Mouse (Mus musculus): ENCODE data around the gene Pdxdc1. TPM values are rescaled to one million over a fixed set of nuclear protein-coding genes. Genes with fewer than 3 reads are reported as not detected.
"Not testable (repeated sequence)": the region's sequence is repeated elsewhere in the genome, so short reads cannot be mapped to it uniquely, and the experiment has no call there.

The Pdxdc1 gene
- polyA plus RNA-seq, 1 experiment: 77.2 TPM

GRCm38 (mm10) chr16:13808410-13808809 lies 94.5 kb downstream of the Pdxdc1 start:
- Histone ChIP-seq H3K27me3 (ENCODE audit: control insufficient read depth, insufficient read depth, low read length) (no peaks in the 10 kb centered on the region), H3K27ac (ENCODE audit: control insufficient read depth, insufficient read depth, low read length) (no peak overlapping the region), H3K4me3 (ENCODE audit: control insufficient read depth, insufficient read depth, low read length) (no peak overlapping the region), H3K4me1 (replicated peaks; ENCODE audit: control insufficient read depth, insufficient read depth, low read length) (no peaks in the 10 kb centered on the region), H3K36me3 (ENCODE audit: control insufficient read depth, insufficient read depth, low read length) (peaks cover 79% of the 10 kb centered on the region)
- no peak for DNase-seq
- 100% methylated on average over 7 of the region's 7 CpGs for WGBS
- TF ChIP-seq POLR2A (IDR thresholded peaks at IDR 0.05; ENCODE audit: control insufficient read depth, extremely low read depth, insufficient read depth, low read length, poor library complexity) (no peak), CTCF (IDR thresholded peaks at IDR 0.05; ENCODE audit: borderline replicate concordance, control insufficient read depth, extremely low read depth, insufficient read depth, low read length, poor library complexity) (no peak)

GRCm38 (mm10) chr16:13807616-13808015 lies 95.3 kb downstream of the Pdxdc1 start:
- H3K4me1 ChIP-seq (replicated peaks; ENCODE audit: control insufficient read depth, insufficient read depth, low read length): no peaks in the 10 kb centered on the region
- 95% methylated on average over 4 of the region's 4 CpGs for WGBS
- H3K4me3 ChIP-seq (ENCODE audit: control insufficient read depth, insufficient read depth, low read length): no peak overlapping the region
- no peaks in the 10 kb centered on the region for H3K27me3 ChIP-seq (ENCODE audit: control insufficient read depth, insufficient read depth, low read length)
- H3K36me3 ChIP-seq (ENCODE audit: control insufficient read depth, insufficient read depth, low read length): peaks cover 71% of the 10 kb centered on the region
- DNase-seq: no peak
- TF ChIP-seq CTCF (IDR thresholded peaks at IDR 0.05; ENCODE audit: borderline replicate concordance, control insufficient read depth, extremely low read depth, insufficient read depth, low read length, poor library complexity) (no peak), POLR2A (IDR thresholded peaks at IDR 0.05; ENCODE audit: control insufficient read depth, extremely low read depth, insufficient read depth, low read length, poor library complexity) (no peak)
- no peak overlapping the region for H3K27ac ChIP-seq (ENCODE audit: control insufficient read depth, insufficient read depth, low read length)

GRCm38 (mm10) chr16:13804666-13805065 lies 98.3 kb downstream of the Pdxdc1 start:
- WGBS: 92% methylated on average over 5 of the region's 5 CpGs
- no peak for DNase-seq

GRCm38 (mm10) chr16:13801231-13801630 lies 101.7 kb downstream of the Pdxdc1 start:
- DNase-seq: no peak
- WGBS: 96% methylated on average over 4 of the region's 4 CpGs
- Histone ChIP-seq H3K36me3 (ENCODE audit: control insufficient read depth, insufficient read depth, low read length) (peaks cover 55% of the 10 kb centered on the region), H3K27me3 (ENCODE audit: control insufficient read depth, insufficient read depth, low read length) (no peaks in the 10 kb centered on the region), H3K4me1 (replicated peaks; ENCODE audit: control insufficient read depth, insufficient read depth, low read length) (peaks cover under 1% of the 10 kb centered on the region; the same call in 1 of the 2 replicates), H3K4me3 (ENCODE audit: control insufficient read depth, insufficient read depth, low read length) (no peak overlapping the region), H3K27ac (ENCODE audit: control insufficient read depth, insufficient read depth, low read length) (no peak overlapping the region)
- TF ChIP-seq CTCF (IDR thresholded peaks at IDR 0.05; ENCODE audit: borderline replicate concordance, control insufficient read depth, extremely low read depth, insufficient read depth, low read length, poor library complexity) (no peak), POLR2A (IDR thresholded peaks at IDR 0.05; ENCODE audit: control insufficient read depth, extremely low read depth, insufficient read depth, low read length, poor library complexity) (no peak)

More at GRCm38 (mm10) chr16:13804666-13805065, 98.3 kb downstream of the Pdxdc1 start:
- Histone ChIP-seq H3K4me3 (ENCODE audit: control insufficient read depth, insufficient read depth, low read length) (no peak overlapping the region), H3K36me3 (ENCODE audit: control insufficient read depth, insufficient read depth, low read length) (peaks cover 63% of the 10 kb centered on the region), H3K4me1 (replicated peaks; ENCODE audit: control insufficient read depth, insufficient read depth, low read length) (no peaks in the 10 kb centered on the region), H3K27me3 (ENCODE audit: control insufficient read depth, insufficient read depth, low read length) (no peaks in the 10 kb centered on the region), H3K27ac (ENCODE audit: control insufficient read depth, insufficient read depth, low read length) (no peak overlapping the region)
- TF ChIP-seq CTCF (IDR thresholded peaks at IDR 0.05; ENCODE audit: borderline replicate concordance, control insufficient read depth, extremely low read depth, insufficient read depth, low read length, poor library complexity): no peak
- no peak for TF ChIP-seq POLR2A (IDR thresholded peaks at IDR 0.05; ENCODE audit: control insufficient read depth, extremely low read depth, insufficient read depth, low read length, poor library complexity)

GRCm38 (mm10) chr16:13796746-13797175 lies 106.2 kb downstream of the Pdxdc1 start:
- WGBS: 35% methylated on average over 5 of the region's 5 CpGs
- H3K27ac ChIP-seq (ENCODE audit: control insufficient read depth, insufficient read depth, low read length): 0 out of 2 replicates have a peak overlapping the region, but pooled peaks have one; percentile 8
- DNase-seq: no peak

DNA sequence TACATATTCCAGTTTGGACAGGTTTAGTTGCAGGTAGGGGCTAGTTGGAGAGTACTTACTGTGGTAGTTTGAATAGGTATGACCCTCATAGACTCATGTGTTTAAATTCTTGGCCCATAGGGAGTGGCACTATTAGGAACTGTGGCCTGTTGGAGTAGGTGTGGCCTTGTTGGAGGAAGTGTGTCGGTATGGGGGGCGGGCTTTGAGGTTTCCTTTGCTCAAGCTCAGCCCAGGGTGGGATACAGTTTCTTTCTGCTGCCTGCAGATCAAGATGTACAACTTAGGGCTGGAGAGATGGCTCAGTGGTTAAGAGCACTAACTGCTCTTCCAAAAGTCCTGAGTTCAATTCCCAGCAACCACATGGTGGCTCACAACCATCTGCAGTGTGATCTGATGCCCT lies 109.5 kb downstream of the Pdxdc1 start:
- 81% methylated on average over 2 of the region's 2 CpGs for WGBS
- H3K36me3 ChIP-seq (ENCODE audit: control insufficient read depth, insufficient read depth, low read length): peaks cover 73% of the 10 kb centered on the region
- not testable (repeated sequence) for H3K27ac ChIP-seq (ENCODE audit: control insufficient read depth, insufficient read depth, low read length); H3K4me1 ChIP-seq (replicated peaks; ENCODE audit: control insufficient read depth, insufficient read depth, low read length); DNase-seq; H3K27me3 ChIP-seq (ENCODE audit: control insufficient read depth, insufficient read depth, low read length); H3K4me3 ChIP-seq (ENCODE audit: control insufficient read depth, insufficient read depth, low read length)

More at GRCm38 (mm10) chr16:13796746-13797175, 106.2 kb downstream of the Pdxdc1 start:
- H3K36me3 ChIP-seq (ENCODE audit: control insufficient read depth, insufficient read depth, low read length): peaks cover 74% of the 10 kb centered on the region
- TF ChIP-seq POLR2A (IDR thresholded peaks at IDR 0.05; ENCODE audit: control insufficient read depth, extremely low read depth, insufficient read depth, low read length, poor library complexity) (no peak), CTCF (IDR thresholded peaks at IDR 0.05; ENCODE audit: borderline replicate concordance, control insufficient read depth, extremely low read depth, insufficient read depth, low read length, poor library complexity) (no peak)
- H3K4me3 ChIP-seq (ENCODE audit: control insufficient read depth, insufficient read depth, low read length): no peak overlapping the region
- peaks cover 2% of the 10 kb centered on the region; the same call in 1 of the 2 replicates for H3K4me1 ChIP-seq (replicated peaks; ENCODE audit: control insufficient read depth, insufficient read depth, low read length)
- no peaks in the 10 kb centered on the region for H3K27me3 ChIP-seq (ENCODE audit: control insufficient read depth, insufficient read depth, low read length)

DNA sequence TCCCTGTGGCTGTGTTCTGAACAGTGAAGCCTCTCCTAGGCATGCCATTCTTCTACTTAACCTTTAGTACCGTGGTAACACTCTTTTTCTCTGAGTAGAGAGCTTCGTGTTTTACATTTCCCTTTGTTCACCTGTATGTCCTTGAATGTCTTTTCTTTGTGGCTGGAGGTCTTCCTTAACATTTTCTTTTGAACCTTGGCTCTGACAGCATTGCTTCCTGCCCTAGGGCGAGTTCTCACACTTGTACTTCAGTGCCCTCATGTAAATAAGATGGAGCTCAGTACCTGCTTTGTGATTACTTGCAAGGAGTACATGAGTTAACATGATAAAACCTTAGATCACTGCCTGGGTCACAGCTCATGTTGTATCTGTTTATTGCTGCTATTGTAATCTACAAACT lies 117.0 kb downstream of the Pdxdc1 start:
- DNase-seq: no peak
- H3K4me1 ChIP-seq (replicated peaks; ENCODE audit: control insufficient read depth, insufficient read depth, low read length): peaks cover 3% of the 10 kb centered on the region
- H3K27ac ChIP-seq (ENCODE audit: control insufficient read depth, insufficient read depth, low read length): no peak overlapping the region
- H3K27me3 ChIP-seq (ENCODE audit: control insufficient read depth, insufficient read depth, low read length): no peaks in the 10 kb centered on the region
- 36% methylated on average over 3 of the region's 3 CpGs for WGBS
- no peak for TF ChIP-seq POLR2A (IDR thresholded peaks at IDR 0.05; ENCODE audit: control insufficient read depth, extremely low read depth, insufficient read depth, low read length, poor library complexity)
- H3K36me3 ChIP-seq (ENCODE audit: control insufficient read depth, insufficient read depth, low read length): peaks cover 51% of the 10 kb centered on the region
- H3K4me3 ChIP-seq (ENCODE audit: control insufficient read depth, insufficient read depth, low read length): no peak overlapping the region

Other genes with a start within 250 kb of the Pdxdc1 start
- gene Parn, start 235.0 kb downstream of the Pdxdc1 start, polyA plus RNA-seq (2012; rRNA removed): 16.1 and 21.0 TPM in 2 replicates
- 29.6 and 32.0 TPM in 2 replicates for gene Bfar, start 231.3 kb downstream of the Pdxdc1 start, polyA plus RNA-seq (2012; rRNA removed)
- gene 3110001I22Rik, start 231.2 kb downstream of the Pdxdc1 start, polyA plus RNA-seq (2012; rRNA removed): 3.0 and 4.2 TPM in 2 replicates
- 0.35 TPM in 1 of 2 replicates, not detected in the other for gene Pla2g10, start 172.1 kb downstream of the Pdxdc1 start, polyA plus RNA-seq (2012; rRNA removed)
- 13.6 and 14.6 TPM in 2 replicates for gene Rrn3, start 122.4 kb downstream of the Pdxdc1 start, polyA plus RNA-seq (2012; rRNA removed)
- gene Ntan1, start 84.3 kb downstream of the Pdxdc1 start, polyA plus RNA-seq (2012; rRNA removed): 80.3 and 86.7 TPM in 2 replicates
- 1.2 and 1.4 TPM in 2 replicates for gene Mpv17l, start within 50 bp of the Pdxdc1 start, polyA plus RNA-seq (2012; rRNA removed)
- gene 2900011O08Rik, start 83.5 kb upstream of the Pdxdc1 start, polyA plus RNA-seq (2012; rRNA removed): 0.17 and 0.38 TPM in 2 replicates
- not detected in 2 replicates for gene Ifitm7, start 83.8 kb upstream of the Pdxdc1 start, polyA plus RNA-seq (2012; rRNA removed)

Measured in thymus, adult 2 months (tissue).